Mouse (Mus musculus) kidney, embryonic 16.5 days (tissue): ENCODE measurements around the gene Rnf31. TPM values are rescaled to one million over a fixed set of nuclear protein-coding genes. Genes with fewer than 3 reads are reported as not detected.

ENCODE experiments used
- ATAC-seq: fragments of 200-750 bp; cut with Nextera tagmentation; 2 replicates; pipeline ENCODE4 v1.8.0; 2017; ENCODE audit warnings: moderate TSS enrichment; ENCODE audit not compliant: low FRiP score, low TSS enrichment
- H3K27ac ChIP-seq: fragments of 300-500 bp; sonication (generic); 2 replicates; pipeline ENCODE4 v1.5.1; 2014; ENCODE audit warnings: low read length
- H3K27me3 ChIP-seq: fragments of 300-500 bp; sonication (generic); 2 replicates; pipeline ENCODE4 v1.6.1; 2014; ENCODE audit warnings: low read length, control low read depth, mixed read lengths; ENCODE audit not compliant: insufficient read depth
- H3K36me3 ChIP-seq: fragments of 300-500 bp; sonication (generic); 2 replicates; pipeline ENCODE4 v1.6.1; 2014; ENCODE audit warnings: low read length, control low read depth, mixed read lengths; ENCODE audit not compliant: insufficient read depth
- H3K4me1 ChIP-seq: fragments of 300-500 bp; sonication (generic); 2 replicates; pipeline ENCODE4 v1.6.1; 2014; ENCODE audit warnings: low read length, control low read depth, mixed read lengths; ENCODE audit not compliant: insufficient read depth
- H3K4me2 ChIP-seq: fragments of 300-500 bp; sonication (generic); replicated peaks from 2 replicates; pipeline ENCODE4 v1.6.1; 2014; ENCODE audit warnings: low read depth, low read length
- H3K4me3 ChIP-seq: fragments of 300-500 bp; sonication (generic); 2 replicates; pipeline ENCODE4 v1.5.1; 2014; ENCODE audit warnings: mild to moderate bottlenecking, low read length
- H3K9ac ChIP-seq: fragments of 300-500 bp; sonication (generic); replicated peaks from 2 replicates; pipeline ENCODE4 v1.6.1; 2014; ENCODE audit warnings: low read length
- H3K9me3 ChIP-seq: fragments of 300-500 bp; sonication (generic); 2 replicates; pipeline ENCODE4 v1.6.1; 2016; ENCODE audit warnings: low read length, control low read depth
- WGBS: fragments of 180-500 bp; shearing (Covaris S2); extraction: QIAGEN DNeasy Blood & Tissue Kit; methylation state at CpG from one replicate; pipeline ENCODE4 v1.1.7; 2014; 5-methylcytosine and 5-hydroxymethylcytosine counted together
- polyA plus RNA-seq: library from polyadenylated mRNA; unstranded; fragments of >200 nt; fragmentation: Nextera tagmentation; extraction: Ambion mirVana; gene quantifications from 2 replicates; pipeline ENCODE4 v1.2.1, GENCODE M21; 2015

The Rnf31 gene
- polyA plus RNA-seq, 1 experiment from 2014 or later: 21.3 TPM

- peaks cover 60% of the 10 kb centered on the region for H3K36me3 ChIP-seq
- 76% methylated on average over 7 of the region's 7 CpGs for WGBS
Measured at GRCm38 (mm10) chr14:55603271-55603632, 11.7 kb downstream of the Rnf31 start, which contains the start of gene Irf9. Gene Irf9, plus strand, starts transcription at chr14:55603571.

DNA sequence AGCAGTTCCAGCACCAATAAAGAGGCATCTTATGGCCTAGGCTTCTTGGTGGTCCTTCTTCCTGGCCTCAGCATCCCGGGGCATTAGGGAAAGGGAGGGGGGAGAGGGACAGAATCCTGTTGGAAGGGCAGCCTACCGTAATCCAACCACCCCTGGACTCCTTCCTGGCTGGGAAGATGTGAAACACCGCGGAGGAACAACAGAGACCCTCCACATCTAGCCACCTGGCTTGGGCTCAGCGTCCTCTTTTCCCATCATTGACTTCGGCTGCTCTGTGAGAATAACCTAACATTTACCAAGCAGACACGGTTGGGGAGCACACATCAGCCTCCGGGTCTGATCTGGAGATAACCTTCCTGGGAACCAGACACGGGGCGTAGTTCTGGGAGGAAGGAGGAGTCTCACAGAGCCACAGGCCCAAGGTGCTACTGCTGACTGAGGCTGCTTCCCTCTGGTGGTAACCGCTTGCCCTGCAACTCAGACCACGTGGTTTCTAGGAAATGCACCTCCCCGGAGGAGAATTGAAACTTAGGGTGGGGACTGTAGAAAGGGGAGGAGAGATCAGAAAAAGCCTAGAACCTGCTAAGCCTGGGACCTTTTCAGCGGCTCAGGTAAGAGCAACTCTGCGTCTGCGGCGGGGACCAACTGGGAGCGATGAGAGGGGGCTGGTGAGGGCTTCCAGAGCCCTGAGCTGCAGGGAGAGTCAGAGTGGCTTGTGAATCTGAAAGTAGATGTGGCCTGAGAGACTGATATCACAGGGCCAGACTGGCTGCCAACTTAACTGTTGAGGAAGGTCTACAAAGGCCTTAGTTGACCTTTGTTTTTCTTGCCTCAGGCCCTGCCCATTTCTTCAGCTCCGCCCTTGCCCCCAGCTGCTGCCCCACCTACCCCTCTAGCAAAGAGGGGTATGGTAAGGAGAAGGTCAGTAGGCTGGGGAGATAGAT, 12.4 kb downstream of the Rnf31 start:
- H3K36me3 ChIP-seq: peaks cover 61% of the 10 kb centered on the region

More at GRCm38 (mm10) chr14:55603271-55603632, 11.7 kb downstream of the Rnf31 start, which contains the start of gene Irf9:
- Histone ChIP-seq H3K27me3 (no peaks in the 10 kb centered on the region), H3K9ac (peak within 1 kb of the TSS; percentile 66), H3K4me3 (peak within 1 kb of the TSS; percentile 49), H3K4me2 (peak within 1 kb of the TSS; percentile 64), H3K9me3 (no peaks in the 10 kb centered on the region), H3K4me1 (peaks cover 12% of the 10 kb centered on the region), H3K27ac (peak within 1 kb of the TSS; percentile 86)
- ATAC-seq: no peak

GRCm38 (mm10) chr14:55604823-55605222, 13.3 kb downstream of the Rnf31 start:
- no peaks in the 10 kb centered on the region for H3K9me3 ChIP-seq
- no peaks in the 10 kb centered on the region for H3K27me3 ChIP-seq
- H3K4me3 ChIP-seq: peak overlapping the region; percentile 49; the same call in 1 of the 2 replicates
- peaks cover 12% of the 10 kb centered on the region for H3K4me1 ChIP-seq
- peak overlapping the region; percentile 86; the same call in 1 of the 2 replicates for H3K27ac ChIP-seq
- H3K4me2 ChIP-seq: peak overlapping the region; percentile 64
- no peak overlapping the region for H3K9ac ChIP-seq
- ATAC-seq: no peak
- H3K36me3 ChIP-seq: peaks cover 58% of the 10 kb centered on the region
- 85% methylated on average over 11 of the region's 11 CpGs for WGBS

More for the DNA sequence above, 12.4 kb downstream of the Rnf31 start:
- Histone ChIP-seq H3K4me2 (peak overlapping the region; percentile 64), H3K9me3 (no peaks in the 10 kb centered on the region), H3K9ac (peak overlapping the region; percentile 66), H3K27me3 (no peaks in the 10 kb centered on the region), H3K4me1 (peaks cover 12% of the 10 kb centered on the region), H3K27ac (peak overlapping the region; percentile 86), H3K4me3 (peak overlapping the region; percentile 49)
- ATAC-seq: peak; percentile 93
- 11% methylated on average over 19 of the region's 19 CpGs for WGBS

- H3K36me3 ChIP-seq: peaks cover 53% of the 10 kb centered on the region
- H3K4me2 ChIP-seq: no peak overlapping the region
- H3K4me1 ChIP-seq: peaks cover 12% of the 10 kb centered on the region
- H3K9me3 ChIP-seq: no peaks in the 10 kb centered on the region
- no peak overlapping the region for H3K9ac ChIP-seq
- ATAC-seq: no peak
- no peak overlapping the region for H3K4me3 ChIP-seq
- no peaks in the 10 kb centered on the region for H3K27me3 ChIP-seq
- WGBS: 93% methylated on average over 16 of the region's 16 CpGs
- no peak overlapping the region for H3K27ac ChIP-seq
Measured at GRCm38 (mm10) chr14:55605743-55606459, 14.4 kb downstream of the Rnf31 start.

DNA sequence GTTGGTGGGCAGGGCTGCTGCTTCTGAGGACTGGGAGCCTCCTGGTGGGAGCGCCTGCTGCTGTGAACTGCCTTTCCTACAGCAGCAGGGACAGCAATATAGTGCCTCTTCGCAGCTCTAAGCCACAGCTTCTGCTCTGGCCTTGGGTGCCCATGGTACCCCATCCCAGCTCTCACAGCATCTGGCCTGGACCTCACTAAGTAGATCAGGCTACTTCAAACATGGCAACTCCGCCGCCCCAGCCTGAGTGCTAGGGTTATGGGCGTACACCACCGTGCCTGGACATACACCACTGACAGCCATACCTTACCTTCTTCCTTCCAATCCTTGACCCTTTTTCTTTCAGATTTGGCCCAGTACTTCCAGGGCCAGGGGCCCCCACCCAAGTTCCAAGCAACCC, 16.8 kb downstream of the Rnf31 start:
- no peak overlapping the region for H3K4me3 ChIP-seq
- H3K9ac ChIP-seq: no peak overlapping the region
- WGBS: 94% methylated on average over 6 of the region's 6 CpGs
- H3K4me2 ChIP-seq: no peak overlapping the region
- no peak overlapping the region for H3K27ac ChIP-seq
- H3K4me1 ChIP-seq: peaks cover 12% of the 10 kb centered on the region
- H3K36me3 ChIP-seq: peaks cover 33% of the 10 kb centered on the region
- ATAC-seq: no peak
- H3K27me3 ChIP-seq: no peaks in the 10 kb centered on the region
- H3K9me3 ChIP-seq: no peaks in the 10 kb centered on the region

GRCm38 (mm10) chr14:55613346-55613745, 21.8 kb downstream of the Rnf31 start:
- Histone ChIP-seq H3K4me2 (no peak overlapping the region), H3K9ac (no peak overlapping the region), H3K4me3 (no peak overlapping the region), H3K4me1 (0 out of 2 replicates have a peak, but pooled peaks cover 5% of the 10 kb centered on the region), H3K36me3 (peaks cover 8% of the 10 kb centered on the region; the same call in 1 of the 2 replicates), H3K27ac (no peak overlapping the region), H3K9me3 (no peaks in the 10 kb centered on the region), H3K27me3 (no peaks in the 10 kb centered on the region)
- ATAC-seq: no peak
- 58% methylated on average over 6 of the region's 6 CpGs for whole genome bisulfite sequencing

- H3K36me3 ChIP-seq: no peaks in the 10 kb centered on the region
- no peak overlapping the region for H3K4me2 ChIP-seq
- WGBS: 82% methylated on average over 7 of the region's 7 CpGs
- no peak overlapping the region for H3K9ac ChIP-seq
- ATAC-seq: no peak
- no peak overlapping the region for H3K27ac ChIP-seq
- H3K4me1 ChIP-seq: 0 out of 2 replicates have a peak, but pooled peaks cover 5% of the 10 kb centered on the region
- no peak overlapping the region for H3K4me3 ChIP-seq
- H3K27me3 ChIP-seq: no peaks in the 10 kb centered on the region
- no peaks in the 10 kb centered on the region for H3K9me3 ChIP-seq
Measured at GRCm38 (mm10) chr14:55614565-55615178, 23.2 kb downstream of the Rnf31 start.

DNA sequence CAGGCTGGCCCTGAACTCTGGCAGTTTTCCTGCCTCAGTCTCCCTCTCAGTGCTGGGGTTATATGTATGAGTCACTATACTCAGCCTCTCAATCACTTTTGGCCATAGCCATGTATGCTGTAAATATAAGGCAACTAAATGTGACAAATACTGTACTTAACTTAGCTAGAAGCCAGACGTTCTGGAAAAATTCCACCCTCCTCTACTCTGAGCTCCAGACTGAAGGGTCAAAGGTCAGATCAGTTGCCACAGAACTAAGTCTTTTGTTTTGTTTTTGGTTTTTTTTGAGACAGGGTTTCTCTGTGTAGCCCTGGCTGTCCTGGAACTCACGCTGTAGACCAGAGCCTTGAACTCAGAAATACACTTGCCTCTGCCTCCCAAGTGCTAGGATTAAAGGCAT, 24.4 kb downstream of the Rnf31 start:
- WGBS: 40% methylated on average over 2 of the region's 2 CpGs
- ATAC-seq: no peak
- H3K36me3 ChIP-seq: no peaks in the 10 kb centered on the region
- no peak overlapping the region for H3K27ac ChIP-seq
- H3K4me1 ChIP-seq: 0 out of 2 replicates have a peak, but pooled peaks cover 5% of the 10 kb centered on the region
- no peak overlapping the region for H3K4me3 ChIP-seq
- no peaks in the 10 kb centered on the region for H3K27me3 ChIP-seq
- H3K9me3 ChIP-seq: no peaks in the 10 kb centered on the region
- H3K9ac ChIP-seq: no peak overlapping the region
- no peak overlapping the region for H3K4me2 ChIP-seq

GRCm38 (mm10) chr14:55616844-55617243, 25.3 kb downstream of the Rnf31 start:
- H3K4me3 ChIP-seq: no peak overlapping the region
- H3K4me1 ChIP-seq: 0 out of 2 replicates have a peak, but pooled peaks cover 5% of the 10 kb centered on the region
- no peaks in the 10 kb centered on the region for H3K27me3 ChIP-seq
- no peak overlapping the region for H3K27ac ChIP-seq
- no peak overlapping the region for H3K4me2 ChIP-seq
- WGBS: 80% methylated on average over 2 of the region's 2 CpGs
- H3K9me3 ChIP-seq: no peaks in the 10 kb centered on the region
- H3K9ac ChIP-seq: no peak overlapping the region
- ATAC-seq: no peak
- no peaks in the 10 kb centered on the region for H3K36me3 ChIP-seq
